Mouse (Mus musculus): Measurements from ENCODE around the gene Btbd2.

Gene Btbd2

GRCm38 (mm10) chr10:80686617-80687016 is 29.7 kb upstream of the Btbd2 start:
- DNase-seq: peak; percentile 29 to 53

GRCm38 (mm10) chr10:80684984-80685383 is 28.1 kb upstream of the Btbd2 start:
- DNase-seq: no peak

GRCm38 (mm10) chr10:80684214-80684613 is 27.3 kb upstream of the Btbd2 start:
- peak; percentile 74 to 81 for DNase-seq

GRCm38 (mm10) chr10:80683647-80684046 is 26.8 kb upstream of the Btbd2 start:
- no peak for DNase-seq

GRCm38 (mm10) chr10:80682003-80682402 is 25.1 kb upstream of the Btbd2 start:
- DNase-seq: no peak

- no peak for DNase-seq
These were observed 23.4 kb upstream of the Btbd2 start for GRCm38 (mm10) chr10:80680260-80680696.

- no peak for DNase-seq
These were observed 22.8 kb upstream of the Btbd2 start for GRCm38 (mm10) chr10:80679556-80680259.

- DNase-seq: peak; percentile 64 to 75
These were observed 21.9 kb upstream of the Btbd2 start for GRCm38 (mm10) chr10:80678601-80679377.

- DNase-seq: peak; percentile 91 to 95
These were observed 21.1 kb upstream of the Btbd2 start, which contains the start of gene Mknk2 for GRCm38 (mm10) chr10:80677942-80678436. Gene Mknk2, minus strand, starts transcription at chr10:80678112.

GRCm38 (mm10) chr10:80677128-80677875 is 20.4 kb upstream of the Btbd2 start:
- no peak for DNase-seq

GRCm38 (mm10) chr10:80676198-80676928 is 19.5 kb upstream of the Btbd2 start:
- peak; percentile 100 for DNase-seq

GRCm38 (mm10) chr10:80675405-80676197 is 18.7 kb upstream of the Btbd2 start:
- DNase-seq: no peak

GRCm38 (mm10) chr10:80674851-80675404 is 18.1 kb upstream of the Btbd2 start:
- no peak for DNase-seq

GRCm38 (mm10) chr10:80674161-80674711 is 17.4 kb upstream of the Btbd2 start:
- DNase-seq: peak; percentile 53 to 54

- DNase-seq: no peak
These were observed 16.8 kb upstream of the Btbd2 start for GRCm38 (mm10) chr10:80673690-80674089.

- no peak for DNase-seq
These were observed 15.2 kb upstream of the Btbd2 start for GRCm38 (mm10) chr10:80671936-80672690.

- DNase-seq: no peak
These were observed 14.4 kb upstream of the Btbd2 start for GRCm38 (mm10) chr10:80671251-80671650.

- DNase-seq: no peak
These were observed 13.7 kb upstream of the Btbd2 start for GRCm38 (mm10) chr10:80670531-80670930.

GRCm38 (mm10) chr10:80669737-80670485 is 13.0 kb upstream of the Btbd2 start:
- DNase-seq: peak; percentile 89 to 93
